In the genomic region with DNA sequence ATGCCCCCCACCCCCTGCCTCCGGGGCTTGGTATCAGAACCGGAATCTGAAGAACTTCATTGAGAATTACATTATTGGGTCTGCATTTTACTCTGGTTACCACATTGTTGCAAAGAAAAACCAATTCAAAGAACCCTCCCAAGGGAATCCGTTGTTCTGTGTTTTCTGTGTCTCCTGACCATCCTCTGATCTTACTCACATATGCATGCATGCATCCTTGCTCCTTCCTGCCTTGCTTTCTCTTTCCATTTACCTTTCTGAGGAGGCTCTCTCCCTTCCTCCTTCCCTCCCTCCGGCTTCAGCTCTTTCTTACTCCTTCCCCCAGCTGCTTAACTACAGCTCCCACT, we compare ENCODE assay signal across 8 mouse cellular contexts. TPM values are rescaled to one million over a fixed set of nuclear protein-coding genes. Genes with fewer than 3 reads are reported as not detected.
DNase-seq lines count a peak whose midpoint lies in the region; ATAC-seq and TF ChIP-seq lines count a peak whose summit lies in the region.

No protein-coding gene starts in this region.

- no peaks in the 10 kb centered on the region for H3K27me3 ChIP-seq in kidney, postnatal 0 days (ENCODE audit: insufficient read depth, low read length)
- no peaks in the 10 kb centered on the region for H3K27me3 ChIP-seq in embryonic facial prominence, embryonic 11.5 days (ENCODE audit: control insufficient read depth, insufficient read depth, low read length)
- H3K27me3 ChIP-seq in intestine, embryonic 14.5 days (replicated peaks; ENCODE audit: control insufficient read depth, insufficient read depth, low read length): peaks cover 17% of the 10 kb centered on the region

- 35% methylated on average over 4 of the region's 4 CpGs for WGBS in kidney, postnatal 0 days
- 24% methylated on average over 4 of the region's 4 CpGs for WGBS in embryonic facial prominence, embryonic 11.5 days
- WGBS in intestine, embryonic 14.5 days: 40% methylated on average over 4 of the region's 4 CpGs

- peak overlapping the region; percentile 34 for H3K4me3 ChIP-seq in kidney, postnatal 0 days (replicated peaks; ENCODE audit: low read depth, low read length)
- H3K4me3 ChIP-seq in embryonic facial prominence, embryonic 11.5 days (ENCODE audit: low read depth, low read length): peak overlapping the region; percentile 39
- peak overlapping the region; percentile 20 for H3K4me3 ChIP-seq in intestine, embryonic 14.5 days (ENCODE audit: low read depth, low read length)

- no peaks in the 10 kb centered on the region for H3K9me3 ChIP-seq in kidney, postnatal 0 days (replicated peaks; ENCODE audit: low read length)
- H3K9me3 ChIP-seq in embryonic facial prominence, embryonic 11.5 days (replicated peaks; ENCODE audit: control insufficient read depth, low read length): no peaks in the 10 kb centered on the region
- H3K9me3 ChIP-seq in intestine, embryonic 14.5 days (ENCODE audit: control insufficient read depth, low read length): no peaks in the 10 kb centered on the region

- H3K4me2 ChIP-seq in kidney, postnatal 0 days (ENCODE audit: low read length): peak overlapping the region; percentile 65
- H3K4me2 ChIP-seq in embryonic facial prominence, embryonic 11.5 days (ENCODE audit: low read depth, low read length): peak overlapping the region; percentile 69
- H3K4me2 ChIP-seq in intestine, embryonic 14.5 days (ENCODE audit: low read length): peak overlapping the region; percentile 46

- no peak for ATAC-seq in kidney, postnatal 0 days (replicated peaks; ENCODE audit: low FRiP score, low read depth)
- ATAC-seq in embryonic facial prominence, embryonic 11.5 days (replicated peaks; ENCODE audit: insufficient number of reproducible peaks, low FRiP score, low TSS enrichment, low read depth): no peak
- no peak for ATAC-seq in intestine, embryonic 14.5 days (replicated peaks; ENCODE audit: low FRiP score, low TSS enrichment, low read depth)
- 0 out of 2 replicates have a peak, but pooled peaks have one; percentile 1 for ATAC-seq in monocyte, adult 5-6 weeks (replicated peaks; ENCODE audit: insufficient number of reproducible peaks, low FRiP score, low TSS enrichment, poor library complexity, severe bottlenecking)

- H3K4me1 ChIP-seq in kidney, postnatal 0 days (replicated peaks; ENCODE audit: insufficient read depth, low read length): peaks cover 6% of the 10 kb centered on the region; the same call in 1 of the 2 replicates
- H3K4me1 ChIP-seq in embryonic facial prominence, embryonic 11.5 days (ENCODE audit: control insufficient read depth, insufficient read depth, low read length): no peaks in the 10 kb centered on the region; the same call in 1 of the 2 replicates
- H3K4me1 ChIP-seq in intestine, embryonic 14.5 days (replicated peaks; ENCODE audit: control insufficient read depth, insufficient read depth, low read length): peaks cover 7% of the 10 kb centered on the region

- 0 out of 2 replicates have a peak overlapping the region, but pooled peaks have one; percentile 28 for H3K9ac ChIP-seq in kidney, postnatal 0 days (ENCODE audit: low read depth, low read length)
- peak overlapping the region; percentile 57 for H3K9ac ChIP-seq in embryonic facial prominence, embryonic 11.5 days (replicated peaks; ENCODE audit: low read length)
- no peak overlapping the region for H3K9ac ChIP-seq in intestine, embryonic 14.5 days (ENCODE audit: low read length)

- DNase-seq in kidney, postnatal 0 days (ENCODE audit: low spot score): no peak
- no peak for DNase-seq in kidney, adult 8-10 months
- peak; percentile 72 for DNase-seq in embryonic facial prominence, embryonic 11.5 days (ENCODE audit: low spot score)
- DNase-seq in intestine, embryonic 14.5 days (ENCODE audit: low spot score): no peak
- DNase-seq in adrenal gland, adult (ENCODE audit: inconsistent age in 2 of 2, low spot score in 1 of 2): no peak
- DNase-seq in cerebellum, adult 11-12 months: no peak
- DNase-seq in frontal cortex, postnatal 10 days (ENCODE audit: low spot score in 2 of 2): no peak

- H3K27ac ChIP-seq in kidney, postnatal 0 days: no peak overlapping the region
- H3K27ac ChIP-seq in embryonic facial prominence, embryonic 11.5 days (replicated peaks; ENCODE audit: low read depth, low read length): peak overlapping the region; percentile 42; the same call in 1 of the 2 replicates
- no peak overlapping the region for H3K27ac ChIP-seq in intestine, embryonic 14.5 days (ENCODE audit: low read depth)

- no peak for TF ChIP-seq CTCF in kidney, postnatal 0 days (IDR thresholded peaks at IDR 0.05; ENCODE audit: low read depth)

- H3K36me3 ChIP-seq in kidney, postnatal 0 days (ENCODE audit: insufficient read depth, low read length): no peaks in the 10 kb centered on the region
- H3K36me3 ChIP-seq in embryonic facial prominence, embryonic 11.5 days (replicated peaks; ENCODE audit: control insufficient read depth, insufficient read depth, low read depth, low read length): no peaks in the 10 kb centered on the region
- H3K36me3 ChIP-seq in intestine, embryonic 14.5 days (ENCODE audit: control insufficient read depth, insufficient read depth, low read length): no peaks in the 10 kb centered on the region

RNA-seq across cellular contexts. Expression of gene Sgk1, which starts 0.2 kb away (rescaled TPM):
- polyA plus RNA-seq in kidney, postnatal 0 days (2015; fragmentation: Nextera tagmentation; extraction: Ambion mirVana): 142 and 150 TPM in 2 replicates
- 40.2 and 42.9 TPM in 2 replicates for polyA plus RNA-seq in embryonic facial prominence, embryonic 11.5 days (2014; fragmentation: Nextera tagmentation; extraction: Ambion mirVana)
- 27.7 and 29.6 TPM in 2 replicates for polyA plus RNA-seq in intestine, embryonic 14.5 days (2014; fragmentation: Nextera tagmentation; extraction: Ambion mirVana)
- total RNA-seq in monocyte, adult 5-6 weeks (2017): 323 to 475 TPM (median 431 TPM) in 3 replicates
